Mouse (Mus musculus) limb, embryonic 15.5 days (tissue): ENCODE measurements around the gene Rpp25l. TPM values are rescaled to one million over a fixed set of nuclear protein-coding genes. Genes with fewer than 3 reads are reported as not detected.
"Not testable (repeated sequence)": the region's sequence is repeated elsewhere in the genome, so short reads cannot be mapped to it uniquely, and the experiment has no call there.

Experiments
- ATAC-seq: fragments of 200-750 bp; cut with Nextera tagmentation; 2 replicates; pipeline ENCODE4 v1.8.0; 2017; ENCODE audit warnings: low read depth, moderate TSS enrichment; ENCODE audit not compliant: insufficient number of reproducible peaks, low FRiP score, low TSS enrichment
- H3K27ac ChIP-seq: fragments of 300-500 bp; sonication (generic); 2 replicates; pipeline ENCODE4 v1.5.1; 2015; ENCODE audit warnings: moderate library complexity, mild to moderate bottlenecking, inconsistent platforms
- H3K27me3 ChIP-seq: fragments of 300-500 bp; sonication (generic); 2 replicates; pipeline ENCODE4 v1.6.1; 2015; ENCODE audit warnings: inconsistent platforms
- H3K36me3 ChIP-seq: fragments of 300-500 bp; sonication (generic); 2 replicates; pipeline ENCODE4 v1.6.1; 2015; ENCODE audit warnings: inconsistent platforms
- H3K4me1 ChIP-seq: fragments of 300-500 bp; sonication (generic); 2 replicates; pipeline ENCODE4 v1.6.1; 2015; ENCODE audit warnings: inconsistent platforms
- H3K4me2 ChIP-seq: fragments of 300-500 bp; sonication (generic); 2 replicates; pipeline ENCODE4 v1.6.1; 2015; ENCODE audit warnings: mild to moderate bottlenecking, inconsistent platforms
- H3K4me3 ChIP-seq: fragments of 300-500 bp; sonication (generic); 2 replicates; pipeline ENCODE4 v1.5.1; 2015; ENCODE audit warnings: mild to moderate bottlenecking, inconsistent platforms
- H3K9ac ChIP-seq: fragments of 300-500 bp; sonication (generic); 2 replicates; pipeline ENCODE4 v1.6.1; 2015; ENCODE audit warnings: inconsistent platforms
- H3K9me3 ChIP-seq: fragments of 300-500 bp; sonication (generic); 2 replicates; pipeline ENCODE4 v1.6.1; 2016; ENCODE audit warnings: inconsistent platforms
- WGBS: fragments of 180-500 bp; shearing (Covaris S2); methylation state at CpG from one replicate; pipeline ENCODE4 v1.1.7; 2015; 5-methylcytosine and 5-hydroxymethylcytosine counted together
- polyA plus RNA-seq: library from polyadenylated mRNA; unstranded; fragments of >200 nt; fragmentation: Nextera tagmentation; extraction: Ambion mirVana; gene quantifications from 2 replicates; pipeline ENCODE4 v1.2.1, GENCODE M21; 2015

Rpp25l gene
- polyA plus RNA-seq, 1 experiment from 2014 or later: 66.0 TPM

GRCm38 (mm10) chr4:41690014-41690413 lies 23.3 kb downstream of the Rpp25l start:
- not testable (repeated sequence) for H3K9ac ChIP-seq, H3K27ac ChIP-seq, ATAC-seq, H3K4me1 ChIP-seq, H3K36me3 ChIP-seq, H3K4me3 ChIP-seq, H3K9me3 ChIP-seq, H3K27me3 ChIP-seq, H3K4me2 ChIP-seq
- WGBS: no CpG with 5 or more reads among the region's 4 CpGs

GRCm38 (mm10) chr4:41688562-41688961 lies 24.8 kb downstream of the Rpp25l start:
- H3K27ac ChIP-seq: not testable (repeated sequence)

DNA sequence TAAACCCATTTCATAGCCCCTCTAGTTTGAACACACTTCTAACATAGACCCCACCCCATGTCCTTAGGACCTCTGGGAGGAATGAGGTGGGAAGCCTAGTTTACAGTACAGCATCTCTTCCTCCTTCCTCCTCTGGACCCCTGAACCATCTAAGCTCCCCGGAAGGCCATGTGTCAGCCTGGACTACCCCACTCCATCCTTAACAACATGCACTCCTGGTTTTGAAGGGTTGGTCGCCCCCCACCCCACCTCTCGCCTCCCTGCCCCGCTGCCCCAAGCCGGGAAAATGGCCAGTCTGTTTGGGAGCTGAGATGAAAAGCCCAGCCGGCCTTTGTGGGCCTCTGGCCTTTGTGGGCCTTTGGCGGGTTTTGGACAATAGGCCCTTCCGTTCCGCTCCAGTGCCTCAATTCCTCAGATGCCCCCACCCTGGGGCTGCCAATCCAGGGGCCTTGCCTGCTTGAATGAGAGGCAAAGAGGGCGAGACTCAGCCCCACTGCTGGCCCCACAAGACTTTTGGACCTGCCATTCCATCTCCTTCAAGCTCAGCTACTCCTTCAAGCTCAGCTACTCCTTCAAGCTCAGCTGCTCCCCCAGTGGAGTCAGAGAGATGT lies 27.3 kb downstream of the Rpp25l start:
- not testable (repeated sequence) for H3K4me3 ChIP-seq, H3K4me2 ChIP-seq, H3K9me3 ChIP-seq, H3K36me3 ChIP-seq, ATAC-seq, H3K27ac ChIP-seq, H3K9ac ChIP-seq
- WGBS: 53% methylated on average over 9 of the region's 10 CpGs
- H3K4me1 ChIP-seq: 0 out of 2 replicates have a peak, but pooled peaks cover 12% of the 10 kb centered on the region
- peaks cover 17% of the 10 kb centered on the region for H3K27me3 ChIP-seq

More at GRCm38 (mm10) chr4:41688562-41688961, 24.8 kb downstream of the Rpp25l start:
- 50% methylated on average over 1 of the region's 1 CpGs for WGBS
- not testable (repeated sequence) for H3K4me2 ChIP-seq, H3K36me3 ChIP-seq, H3K9me3 ChIP-seq, ATAC-seq, H3K4me1 ChIP-seq, H3K9ac ChIP-seq, H3K4me3 ChIP-seq, H3K27me3 ChIP-seq

DNA sequence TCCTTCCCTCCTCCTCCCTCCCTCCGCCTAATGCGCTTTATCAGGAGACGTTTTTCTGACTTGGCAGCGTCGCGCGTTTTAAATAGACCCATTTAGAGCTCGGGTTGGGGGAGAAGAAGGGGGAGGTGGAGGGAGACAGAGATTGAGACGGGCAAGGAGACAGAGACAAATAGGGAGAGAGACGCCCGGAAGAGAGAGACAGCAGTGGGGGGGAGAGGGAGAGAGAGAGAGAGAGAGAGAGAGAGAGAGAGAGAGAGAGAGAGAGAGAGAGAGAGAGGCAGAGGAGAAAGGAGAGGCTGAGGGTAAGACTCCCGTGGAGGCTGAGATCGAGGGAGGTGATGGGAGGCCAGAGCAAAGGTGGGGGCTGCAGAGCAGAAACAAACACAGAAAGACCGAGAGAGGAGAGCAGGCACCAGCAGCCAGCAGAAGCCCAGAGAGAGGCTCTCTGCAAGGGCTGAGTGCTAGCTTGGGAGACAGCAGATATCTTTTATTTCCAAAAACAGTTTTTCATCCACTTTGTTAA lies 28.3 kb downstream of the Rpp25l start:
- not testable (repeated sequence) for H3K9me3 ChIP-seq, H3K36me3 ChIP-seq, H3K4me2 ChIP-seq, H3K4me3 ChIP-seq, ATAC-seq, H3K27ac ChIP-seq, H3K9ac ChIP-seq
- Histone ChIP-seq H3K4me1 (peaks cover 16% of the 10 kb centered on the region), H3K27me3 (peaks cover 25% of the 10 kb centered on the region)
- WGBS: 8% methylated on average over 12 of the region's 14 CpGs

GRCm38 (mm10) chr4:41684131-41684930 lies 29.0 kb downstream of the Rpp25l start:
- peaks cover 32% of the 10 kb centered on the region for H3K27me3 ChIP-seq
- H3K4me1 ChIP-seq: peaks cover 17% of the 10 kb centered on the region
- H3K9ac ChIP-seq, H3K36me3 ChIP-seq, H3K27ac ChIP-seq, ATAC-seq, H3K9me3 ChIP-seq, H3K4me3 ChIP-seq: not testable (repeated sequence)
- 10% methylated on average over 23 of the region's 27 CpGs for WGBS
- H3K4me2 ChIP-seq: peak overlapping the region; percentile 30

DNA sequence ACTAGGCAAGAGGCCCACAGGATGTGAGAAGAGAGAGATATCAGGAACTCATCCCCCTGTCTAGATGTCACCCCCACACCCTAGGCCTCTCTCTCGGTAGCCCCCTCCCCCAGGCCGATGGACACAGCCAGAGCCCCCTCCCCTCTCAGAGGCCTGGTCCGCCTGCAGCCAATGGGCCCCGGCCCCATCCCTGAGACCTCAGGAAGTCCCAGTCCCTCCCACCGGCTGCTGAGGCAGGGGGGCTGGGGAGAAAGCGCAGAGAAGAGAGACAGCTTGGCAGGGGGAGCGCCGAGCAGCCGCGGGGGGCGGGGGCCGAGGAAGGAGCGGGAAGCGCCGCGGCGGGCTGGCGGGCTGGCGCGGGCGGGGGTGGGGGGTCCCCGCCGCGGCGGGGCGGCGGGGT lies 30.0 kb downstream of the Rpp25l start:
- not testable (repeated sequence) for H3K9me3 ChIP-seq, H3K9ac ChIP-seq, H3K27ac ChIP-seq, H3K36me3 ChIP-seq, ATAC-seq
- peaks cover 17% of the 10 kb centered on the region for H3K4me1 ChIP-seq
- H3K27me3 ChIP-seq: peaks cover 41% of the 10 kb centered on the region
- peak overlapping the region; percentile 34; the same call in 1 of the 2 replicates for H3K4me2 ChIP-seq
- H3K4me3 ChIP-seq: peak overlapping the region; percentile 26
- WGBS: 7% methylated on average over 4 of the region's 27 CpGs

DNA sequence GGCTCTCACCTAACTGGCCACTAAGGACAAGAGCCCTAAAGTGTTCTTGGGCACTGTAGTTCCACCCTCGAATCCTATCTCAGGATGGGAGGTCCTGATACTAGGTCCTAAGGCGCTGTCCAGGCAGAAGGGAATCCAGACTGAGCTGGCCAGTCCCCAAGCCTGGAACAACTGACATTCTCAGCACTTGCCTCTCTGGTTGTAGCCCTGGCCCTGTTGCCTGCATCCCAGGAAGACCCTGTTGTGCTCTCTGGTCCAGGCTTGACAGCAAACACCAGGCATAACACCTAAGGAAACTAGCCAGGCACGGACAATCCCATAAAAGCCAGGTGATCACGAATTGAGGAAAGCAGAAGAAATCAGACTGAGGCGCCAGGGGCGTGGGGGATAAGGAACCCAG lies 30.5 kb downstream of the Rpp25l start:
- H3K4me3 ChIP-seq: no peak overlapping the region
- ATAC-seq: no peak
- H3K9ac ChIP-seq: no peak overlapping the region
- H3K4me1 ChIP-seq: peaks cover 17% of the 10 kb centered on the region
- WGBS: 24% methylated on average over 6 of the region's 6 CpGs
- no peaks in the 10 kb centered on the region for H3K36me3 ChIP-seq
- no peak overlapping the region for H3K4me2 ChIP-seq
- peaks cover 46% of the 10 kb centered on the region for H3K27me3 ChIP-seq
- H3K27ac ChIP-seq: no peak overlapping the region
- no peaks in the 10 kb centered on the region for H3K9me3 ChIP-seq

DNA sequence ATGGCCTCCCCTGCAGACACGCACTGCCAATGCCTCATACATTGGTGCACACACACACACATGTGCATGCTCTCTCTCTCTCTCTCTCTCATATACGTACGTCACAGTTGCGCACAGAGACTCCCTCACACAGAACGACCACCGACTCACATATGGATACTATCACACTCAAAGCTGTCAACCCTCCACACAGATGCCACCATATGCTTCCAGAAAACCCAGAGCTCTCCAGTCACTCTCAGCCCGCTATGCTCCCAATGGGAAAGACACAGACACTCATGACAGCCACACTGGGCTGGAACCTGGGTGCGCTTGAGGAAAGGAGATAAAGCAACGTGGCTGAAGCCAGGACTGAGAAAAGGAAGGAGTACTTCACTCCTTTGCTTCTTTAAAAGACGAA lies 31.4 kb downstream of the Rpp25l start:
- no peak overlapping the region for H3K9ac ChIP-seq
- peaks cover 55% of the 10 kb centered on the region for H3K27me3 ChIP-seq
- no peak overlapping the region for H3K4me3 ChIP-seq
- WGBS: 62% methylated on average over 10 of the region's 10 CpGs
- no peak for ATAC-seq
- H3K27ac ChIP-seq: no peak overlapping the region
- no peaks in the 10 kb centered on the region for H3K36me3 ChIP-seq
- H3K4me2 ChIP-seq: no peak overlapping the region
- H3K9me3 ChIP-seq: no peaks in the 10 kb centered on the region
- H3K4me1 ChIP-seq: peaks cover 25% of the 10 kb centered on the region

DNA sequence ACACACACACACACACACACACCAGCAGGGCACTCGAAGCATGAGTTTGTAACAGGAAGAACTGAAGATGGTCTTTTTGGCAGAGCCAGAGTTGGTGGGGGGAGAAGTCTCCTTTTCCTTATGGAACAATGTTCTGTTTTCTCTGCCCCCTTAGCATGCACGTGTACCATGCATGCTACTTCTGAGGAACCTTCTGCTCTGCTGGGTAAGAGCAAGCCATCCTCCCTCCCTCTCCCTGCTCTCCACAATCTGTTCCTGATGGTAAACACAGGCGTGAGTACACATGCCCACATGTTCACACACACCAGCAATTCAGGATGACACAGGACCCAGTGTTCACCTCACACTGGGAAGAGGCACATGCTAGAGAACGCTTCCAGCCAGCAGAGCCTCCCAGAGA lies 32.2 kb downstream of the Rpp25l start:
- H3K27me3 ChIP-seq: peaks cover 61% of the 10 kb centered on the region
- H3K27ac ChIP-seq: no peak overlapping the region
- WGBS: 53% methylated on average over 4 of the region's 4 CpGs
- ATAC-seq: no peak
- H3K4me1 ChIP-seq: peaks cover 31% of the 10 kb centered on the region
- no peak overlapping the region for H3K4me3 ChIP-seq
- no peaks in the 10 kb centered on the region for H3K36me3 ChIP-seq
- H3K4me2 ChIP-seq: no peak overlapping the region
- no peak overlapping the region for H3K9ac ChIP-seq
- H3K9me3 ChIP-seq: no peaks in the 10 kb centered on the region

- H3K27ac ChIP-seq: 0 out of 2 replicates have a peak overlapping the region, but pooled peaks have one; percentile 17
- H3K27me3 ChIP-seq: peaks cover 77% of the 10 kb centered on the region
- H3K9ac ChIP-seq: no peak overlapping the region
Measured at GRCm38 (mm10) chr4:41679291-41679690, 34.0 kb downstream of the Rpp25l start.

DNA sequence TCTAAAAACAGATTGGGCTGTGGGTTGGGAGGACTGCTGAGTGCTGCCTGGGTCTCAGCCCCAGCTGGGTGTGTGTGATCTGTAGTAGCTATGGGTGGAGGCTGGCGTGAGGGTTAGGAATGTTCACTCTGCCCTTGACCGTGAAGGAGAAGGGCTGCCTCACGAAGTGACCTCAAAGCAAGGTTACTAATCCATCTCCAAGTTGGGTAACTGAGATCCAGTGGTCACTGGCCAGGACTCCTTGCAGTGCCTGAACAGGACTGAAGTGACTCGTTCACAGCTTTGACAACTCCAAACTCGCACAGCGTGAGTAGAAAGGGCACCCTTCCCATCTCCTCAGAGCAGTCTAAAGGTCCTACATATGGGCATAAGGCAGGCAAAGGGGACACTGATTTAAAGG lies 34.5 kb downstream of the Rpp25l start:
- ATAC-seq: no peak
- Histone ChIP-seq H3K27ac (0 out of 2 replicates have a peak overlapping the region, but pooled peaks have one; percentile 17), H3K9ac (no peak overlapping the region), H3K36me3 (no peaks in the 10 kb centered on the region), H3K9me3 (no peaks in the 10 kb centered on the region), H3K27me3 (peaks cover 82% of the 10 kb centered on the region), H3K4me1 (peaks cover 29% of the 10 kb centered on the region), H3K4me2 (no peak overlapping the region), H3K4me3 (no peak overlapping the region)
- WGBS: 73% methylated on average over 6 of the region's 6 CpGs

More at GRCm38 (mm10) chr4:41679291-41679690, 34.0 kb downstream of the Rpp25l start:
- WGBS: 64% methylated on average over 1 of the region's 2 CpGs
- peaks cover 30% of the 10 kb centered on the region for H3K4me1 ChIP-seq
- H3K4me3 ChIP-seq: no peak overlapping the region
- H3K4me2 ChIP-seq: no peak overlapping the region
- no peaks in the 10 kb centered on the region for H3K36me3 ChIP-seq
- no peaks in the 10 kb centered on the region for H3K9me3 ChIP-seq
- ATAC-seq: peak; percentile 55

DNA sequence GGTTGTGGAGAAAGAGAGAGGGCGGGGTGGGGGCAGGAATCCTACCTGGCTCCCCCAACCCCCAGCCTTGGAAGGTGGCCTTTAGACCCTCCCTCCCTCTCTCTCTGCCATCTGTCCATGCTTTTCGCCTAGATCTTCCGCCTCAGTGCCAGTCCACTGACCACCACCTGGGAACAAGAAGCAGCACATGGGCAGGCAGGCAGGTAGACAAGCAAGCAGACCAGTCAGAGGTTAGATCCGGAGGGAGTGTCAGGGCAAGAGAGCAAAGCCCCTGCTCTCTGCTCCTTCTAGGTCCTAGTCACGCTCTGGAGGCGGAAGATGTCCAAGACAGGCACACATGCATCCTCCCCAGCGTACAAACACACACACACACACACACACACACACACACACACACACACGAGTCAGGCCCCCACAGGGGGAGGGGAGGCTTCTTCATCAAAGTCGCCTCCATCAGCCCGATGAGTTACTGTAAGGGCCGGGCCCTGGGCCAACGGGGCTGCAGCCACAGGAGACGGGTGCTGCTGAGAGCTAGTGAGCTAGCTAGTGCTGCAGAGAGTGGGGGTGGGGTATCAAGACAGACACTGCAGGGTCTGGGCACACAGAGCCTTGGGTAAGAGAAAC lies 36.2 kb downstream of the Rpp25l start:
- Histone ChIP-seq H3K27me3 (peaks cover 91% of the 10 kb centered on the region), H3K4me2 (no peak overlapping the region), H3K4me3 (no peak overlapping the region), H3K9me3 (no peaks in the 10 kb centered on the region), H3K4me1 (peaks cover 34% of the 10 kb centered on the region), H3K9ac (no peak overlapping the region), H3K27ac (no peak overlapping the region), H3K36me3 (no peaks in the 10 kb centered on the region)
- ATAC-seq: no peak
- WGBS: 46% methylated on average over 12 of the region's 13 CpGs
